Mouse (Mus musculus): ENCODE measurements around the gene Arvcf.
A peak's percentile ranks its signal among the peaks of the same experiment; 100 is the strongest.

The Arvcf gene

DNA sequence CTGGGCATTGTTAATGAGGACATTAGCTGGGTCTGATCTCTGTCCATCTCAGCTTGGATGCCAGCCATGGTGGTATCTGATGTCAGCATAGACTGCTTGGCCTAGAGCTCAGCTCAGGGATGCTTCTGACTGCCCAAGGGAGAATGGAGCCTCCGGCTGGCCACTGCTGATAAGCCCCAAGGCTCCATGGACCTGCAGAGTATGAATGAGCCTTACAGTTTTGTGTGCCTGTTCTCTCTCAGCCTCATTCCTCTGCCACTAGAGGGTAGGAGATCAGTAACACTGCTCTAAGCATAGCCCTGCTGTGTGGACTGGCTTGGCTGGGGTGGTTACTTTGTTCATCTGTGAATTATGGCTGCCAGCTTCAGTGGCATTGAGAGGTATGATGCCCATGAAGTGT, 5.1 kb downstream of the Arvcf start:
- DNase-seq (ENCODE audit: low spot score in 2 of 2), result peak; percentile 72 to 77

DNA sequence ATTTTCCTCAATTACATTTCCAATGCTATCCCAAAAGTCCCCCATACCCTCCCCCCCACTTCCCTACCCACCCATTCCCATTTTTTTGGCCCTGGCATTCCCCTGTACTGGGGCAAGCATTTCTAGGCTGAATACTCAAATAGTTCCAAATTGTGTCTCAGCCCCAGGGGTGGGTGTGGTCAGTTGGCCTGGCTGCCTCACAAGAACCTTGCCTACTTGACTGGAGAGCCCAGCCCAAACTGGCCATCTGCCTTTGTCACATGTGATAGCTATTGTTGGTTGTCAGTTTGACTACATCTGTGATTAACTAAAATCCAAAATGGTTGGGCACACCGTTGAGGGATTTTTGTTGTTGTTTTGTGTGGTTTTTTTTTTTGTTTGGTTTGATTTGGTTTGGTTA, 9.0 kb downstream of the Arvcf start:
- DNase-seq (ENCODE audit: low spot score in 2 of 2), result no peak

DNA sequence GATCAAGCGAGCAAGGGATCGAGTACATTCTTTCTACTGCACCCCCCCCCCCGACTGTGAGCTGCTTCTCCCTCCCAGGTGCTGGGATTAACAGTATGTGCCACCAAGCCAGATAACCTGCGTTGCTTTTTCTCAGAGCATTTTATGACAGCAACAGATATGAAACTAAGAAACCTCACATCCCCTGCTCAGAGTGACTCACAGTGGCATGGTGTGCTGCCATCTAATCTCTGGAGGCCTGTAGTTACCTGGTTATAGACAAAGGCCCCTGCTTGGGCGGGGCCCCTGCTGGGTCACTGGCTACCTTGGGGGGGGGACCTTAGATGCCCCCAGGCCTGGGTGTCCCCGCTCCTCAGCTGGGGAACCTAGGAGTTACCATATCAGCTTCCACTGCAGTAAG, 10.0 kb downstream of the Arvcf start:
- DNase-seq (ENCODE audit: low spot score in 2 of 2), result no peak

GRCm38 (mm10) chr16:18360151-18360805, 12.3 kb downstream of the Arvcf start:
- no peak for DNase-seq (ENCODE audit: low spot score in 2 of 2)

DNA sequence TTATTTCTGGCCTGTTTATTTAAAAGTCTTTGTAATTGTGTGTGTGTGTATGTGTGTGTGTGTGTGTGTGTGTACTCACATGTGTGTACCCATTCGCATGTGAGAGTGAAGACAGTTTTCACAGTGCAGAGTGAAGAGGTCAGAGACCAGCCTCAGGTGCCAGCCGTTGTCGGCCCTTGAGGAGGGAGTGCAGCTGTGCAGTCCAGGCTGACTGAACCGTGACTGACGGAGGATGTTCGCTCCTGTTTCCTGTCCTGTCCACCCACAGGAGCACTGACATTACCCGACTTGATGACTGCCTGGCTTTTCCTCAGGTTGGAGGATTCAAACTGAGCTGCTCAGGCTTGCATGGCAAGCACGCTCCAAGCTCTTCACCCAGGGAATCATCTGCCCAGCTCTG, 15.0 kb downstream of the Arvcf start:
- no peak for DNase-seq (ENCODE audit: low spot score in 2 of 2)

DNA sequence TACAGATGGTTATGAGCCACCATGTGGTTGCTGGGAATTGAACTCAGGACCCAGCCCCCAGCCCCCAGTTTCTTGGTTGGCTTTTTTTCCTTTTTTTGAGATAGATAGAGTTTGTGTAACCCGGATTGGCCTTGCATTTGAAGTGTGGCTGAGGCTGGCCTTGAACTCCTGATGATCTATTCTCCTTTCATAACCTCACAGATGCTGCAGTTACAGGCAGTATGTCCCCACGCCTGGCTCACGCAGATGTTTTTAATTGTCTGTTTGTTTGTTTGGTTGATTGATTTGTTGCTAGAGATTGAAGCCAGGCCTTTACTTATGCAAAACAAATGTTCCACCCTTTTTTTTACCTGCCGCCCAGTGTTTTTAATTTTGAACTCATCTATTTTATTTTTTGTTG, 18.9 kb downstream of the Arvcf start:
- DNase-seq (ENCODE audit: low spot score in 2 of 2), result no peak

GRCm38 (mm10) chr16:18370197-18370596, 22.2 kb downstream of the Arvcf start:
- no peak for DNase-seq (ENCODE audit: low spot score in 2 of 2)

GRCm38 (mm10) chr16:18373632-18374031, 25.6 kb downstream of the Arvcf start:
- no peak for DNase-seq (ENCODE audit: low spot score in 2 of 2)

GRCm38 (mm10) chr16:18376297-18376954, 28.4 kb downstream of the Arvcf start:
- no peak for DNase-seq (ENCODE audit: low spot score in 2 of 2)

DNA sequence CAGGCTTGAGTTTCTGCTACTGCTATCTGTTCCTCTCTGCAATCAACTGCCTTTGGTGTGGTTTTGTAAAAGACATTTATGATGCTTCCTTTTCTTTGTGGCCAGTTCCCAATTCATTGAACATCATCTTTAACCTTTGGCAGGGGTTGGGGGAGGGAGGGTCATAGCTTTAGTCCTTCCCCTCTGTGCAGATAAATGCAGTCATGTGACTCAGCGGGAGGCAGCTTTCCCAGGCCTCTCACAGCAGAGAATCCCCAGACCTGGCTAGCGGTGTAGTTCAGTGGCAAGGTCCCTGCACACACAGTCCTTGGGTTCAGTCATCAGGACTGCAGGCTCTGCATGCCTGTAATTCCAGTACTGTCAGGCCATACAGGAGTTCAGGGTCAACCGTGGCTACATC, 29.2 kb downstream of the Arvcf start:
- no peak for DNase-seq (ENCODE audit: low spot score in 2 of 2)

- DNase-seq (ENCODE audit: low spot score in 2 of 2), result no peak
Measured at GRCm38 (mm10) chr16:18378489-18378888, 30.5 kb downstream of the Arvcf start.

DNA sequence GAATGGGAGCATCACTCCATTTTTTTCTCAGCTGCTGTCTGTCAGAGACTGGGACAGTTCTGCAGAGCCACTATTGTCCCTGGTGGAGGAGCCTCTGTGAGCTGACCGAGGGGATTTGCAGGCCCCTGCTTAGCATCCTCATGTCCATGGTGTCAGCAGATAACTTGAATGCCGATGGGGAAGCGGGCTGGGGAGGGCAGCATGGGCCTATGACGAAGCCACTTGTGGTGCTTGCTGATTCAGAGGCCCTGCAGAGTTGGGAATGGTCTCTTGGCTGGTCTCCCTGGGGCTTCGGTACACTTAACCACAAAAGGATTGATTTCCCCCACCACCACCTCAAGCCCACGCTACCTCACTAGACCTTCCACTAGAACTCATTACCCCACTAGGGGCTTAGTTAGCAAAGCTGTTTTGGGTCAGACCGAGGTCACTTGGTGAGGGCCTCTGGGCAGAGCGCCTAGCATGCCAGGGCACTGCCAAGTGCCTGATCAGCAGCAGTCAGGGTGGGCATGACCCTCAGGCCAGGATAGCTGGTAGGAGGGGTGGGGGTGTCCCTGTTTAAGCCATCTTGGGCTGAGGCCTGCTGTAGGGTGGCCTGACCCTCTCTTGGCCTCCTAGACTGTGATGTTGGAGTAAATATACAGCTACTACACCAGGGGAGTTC, 31.5 kb downstream of the Arvcf start:
- DNase-seq (ENCODE audit: low spot score in 2 of 2), result no peak

DNA sequence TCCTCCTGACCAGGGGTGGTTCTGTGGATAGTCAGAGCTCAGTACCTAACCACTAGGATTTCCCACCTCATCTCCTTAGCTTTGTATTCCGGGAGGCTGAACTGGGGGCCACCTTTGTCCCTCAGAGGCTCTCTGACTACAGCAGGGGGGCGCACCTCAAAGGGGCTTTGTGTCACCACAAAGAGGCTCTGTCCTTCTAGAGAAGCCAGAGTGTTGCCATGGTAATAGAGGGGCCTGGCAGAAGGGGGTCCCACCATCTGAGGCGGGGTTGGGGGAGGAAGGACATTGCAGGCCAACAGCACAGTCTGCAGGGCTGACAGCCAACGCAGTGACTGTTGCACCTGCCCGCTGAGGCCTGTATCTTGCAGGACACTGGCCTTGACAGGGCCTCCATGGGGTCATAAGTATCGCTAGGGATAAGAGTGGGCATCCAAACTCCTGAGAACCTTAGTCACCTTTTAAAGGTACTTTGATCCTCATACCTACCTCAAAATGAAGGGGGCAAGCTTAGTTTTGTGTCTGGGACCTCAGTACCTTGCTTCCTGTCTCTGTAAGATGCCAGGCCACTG, 32.6 kb downstream of the Arvcf start:
- no peak for DNase-seq (ENCODE audit: low spot score in 2 of 2)

- DNase-seq (ENCODE audit: low spot score in 2 of 2), result no peak
Measured at GRCm38 (mm10) chr16:18381621-18382258, 33.8 kb downstream of the Arvcf start.

GRCm38 (mm10) chr16:18383045-18383726, 35.2 kb downstream of the Arvcf start:
- no peak for DNase-seq (ENCODE audit: low spot score in 2 of 2)

DNA sequence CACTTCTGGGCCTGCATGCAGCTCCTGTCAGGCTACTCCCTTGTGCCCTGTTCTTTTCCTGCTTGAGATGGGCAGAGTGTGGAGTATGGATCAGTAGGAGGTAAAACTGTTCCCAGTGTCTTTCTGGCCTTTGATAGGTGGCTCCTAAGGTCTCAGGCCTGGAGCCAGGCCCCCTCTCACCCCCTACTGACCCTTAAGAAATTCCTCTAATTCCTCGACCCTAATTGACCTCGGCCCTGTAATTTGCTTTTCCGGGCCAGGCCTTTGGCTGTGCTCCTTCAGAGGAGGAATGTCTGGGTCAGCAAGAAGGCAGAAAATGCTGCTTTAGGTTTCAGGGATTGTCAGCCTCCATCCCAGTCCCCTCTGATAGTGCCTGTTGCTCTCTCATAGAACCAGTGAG, 35.8 kb downstream of the Arvcf start:
- DNase-seq (ENCODE audit: low spot score in 2 of 2), result peak in 1 of 2 experiments; percentile 51

DNA sequence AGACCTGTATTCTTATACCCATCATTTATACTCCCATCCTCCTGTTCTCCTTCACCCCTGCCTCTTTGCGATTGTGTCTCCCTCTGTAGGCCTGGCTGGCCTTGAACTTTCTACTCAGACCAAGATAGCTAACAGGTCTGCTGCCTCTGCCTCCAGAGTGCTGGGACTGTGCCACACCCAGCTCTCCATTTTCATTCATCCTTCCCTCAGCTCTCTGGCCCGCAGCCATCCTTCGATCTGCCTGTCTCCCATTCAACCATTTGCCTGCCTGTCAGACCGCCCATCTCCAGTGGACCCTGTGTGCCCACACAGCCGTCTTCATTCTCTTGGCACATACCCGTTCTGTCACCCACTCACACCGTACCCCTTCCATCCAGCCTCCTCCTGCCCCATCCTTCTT, 36.2 kb downstream of the Arvcf start:
- peak in 1 of 2 experiments; percentile 54 for DNase-seq (ENCODE audit: low spot score in 2 of 2)

GRCm38 (mm10) chr16:18384659-18385058, 36.7 kb downstream of the Arvcf start:
- no peak for DNase-seq (ENCODE audit: low spot score in 2 of 2)

DNA sequence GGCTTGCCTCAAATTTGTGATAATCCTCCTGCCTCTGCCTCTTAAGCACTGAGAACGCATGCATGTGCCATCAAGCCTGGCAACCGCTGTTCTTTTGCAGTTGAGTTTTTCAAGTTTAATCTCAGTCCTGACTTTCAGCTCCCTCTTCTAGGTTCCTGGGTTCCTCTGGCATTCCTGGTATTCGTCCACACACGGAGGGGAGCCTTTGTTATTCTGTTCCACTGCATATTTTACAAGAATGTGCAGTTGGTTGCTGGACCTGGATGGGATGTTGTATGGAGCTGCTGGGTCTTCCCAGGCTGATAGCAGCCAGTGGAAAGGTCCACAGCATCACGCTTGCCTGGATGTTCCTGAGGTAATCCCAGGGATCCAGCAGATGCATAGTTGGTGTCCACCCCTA, 37.4 kb downstream of the Arvcf start:
- peak in 1 of 2 experiments; percentile 51 for DNase-seq (ENCODE audit: low spot score in 2 of 2)

DNA sequence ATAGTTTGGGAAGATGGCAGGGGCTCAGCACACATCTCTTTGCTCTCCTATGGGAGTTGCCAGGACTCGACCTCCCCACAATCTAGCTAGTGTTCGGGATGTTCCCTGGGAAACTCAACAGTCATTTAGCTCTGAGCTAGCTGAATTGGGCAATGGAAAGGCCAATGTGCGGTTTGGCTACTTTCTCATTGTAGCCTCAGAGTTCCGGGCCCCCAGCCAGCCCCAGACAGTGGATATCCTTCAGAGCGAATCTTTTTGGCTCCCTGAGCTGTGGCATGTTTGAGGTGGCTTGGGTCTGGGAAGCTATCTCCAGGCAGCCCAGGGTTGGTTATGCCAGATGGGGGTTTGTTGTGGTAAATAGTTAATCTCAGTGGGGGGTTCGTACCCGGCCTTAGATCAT, 38.5 kb downstream of the Arvcf start:
- no peak for DNase-seq (ENCODE audit: low spot score in 2 of 2)

GRCm38 (mm10) chr16:18386972-18387371, 39.0 kb downstream of the Arvcf start:
- peak; percentile 13 to 62 for DNase-seq (ENCODE audit: low spot score in 2 of 2)
